Mouse (Mus musculus) liver, embryonic 18 days (tissue): ENCODE data around the gene Mst1r. TPM values are rescaled to one million over a fixed set of nuclear protein-coding genes. Genes with fewer than 3 reads are reported as not detected.

Experiments used
- polyA plus RNA-seq: library from polyadenylated mRNA; depleted of rRNA; stranded (reverse); fragments of >200 nt; gene quantifications from 2 replicates; pipeline ENCODE4 v1.2.3, GENCODE M21; 2012; rRNA removed

The Mst1r gene
- 2.3 and 3.0 TPM in 2 replicates for polyA plus RNA-seq

DNA sequence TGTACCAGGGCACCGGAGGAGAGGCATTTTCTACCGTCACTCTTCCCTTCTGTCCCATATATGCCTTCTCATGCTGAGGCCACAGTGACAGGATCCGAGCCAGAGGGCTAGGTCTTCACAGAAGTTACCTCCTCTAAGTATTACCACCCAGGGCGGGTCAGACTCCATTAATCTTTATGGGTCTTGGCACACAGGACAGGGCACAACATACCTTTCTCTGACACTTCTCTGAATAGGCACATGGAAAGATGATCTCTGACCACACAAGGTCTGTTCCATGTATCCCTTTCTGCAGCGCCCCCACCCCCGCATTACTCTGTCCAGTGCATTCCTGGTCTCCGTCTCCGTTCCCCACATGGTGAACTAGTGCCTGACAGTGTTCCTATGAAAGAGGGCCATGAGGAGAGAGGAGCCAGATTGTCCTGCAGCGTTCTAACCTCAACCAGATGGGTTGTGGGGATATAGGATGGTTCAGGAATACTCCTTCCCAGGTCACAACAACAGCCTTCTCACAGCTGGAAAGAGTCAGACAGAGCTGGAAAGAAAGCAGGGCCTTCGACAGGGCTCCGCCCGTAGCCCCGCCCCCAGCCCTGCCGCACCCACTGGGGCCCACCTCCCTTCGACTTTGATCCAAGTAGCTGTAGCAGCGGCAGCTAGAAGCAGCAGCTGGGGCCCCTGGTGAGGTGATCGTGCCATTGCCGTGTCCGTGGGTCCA, at the start of gene Mst1r:
Gene Mst1r, plus strand, starts transcription at position 622 of the 715 bp plus-strand sequence.

DNA sequence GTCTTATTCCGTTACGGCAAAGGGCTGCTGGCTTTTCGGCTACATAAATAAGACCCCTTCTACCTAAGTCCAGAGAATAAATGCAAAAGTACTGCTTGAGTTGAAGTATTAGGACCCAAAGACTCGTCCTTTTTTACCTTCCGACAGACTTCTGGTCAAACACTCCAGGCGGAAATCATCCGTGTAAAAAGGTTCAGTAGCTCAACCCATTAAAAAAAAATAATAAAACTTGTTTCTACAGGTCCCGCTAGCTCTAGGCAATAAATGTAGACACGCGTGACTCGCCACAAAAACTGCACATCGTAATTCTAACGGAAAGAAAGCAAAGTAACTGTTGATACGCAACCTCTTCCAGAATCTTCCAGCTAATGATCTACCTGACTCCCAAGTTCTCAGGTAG, 33.5 kb upstream of the Mst1r start, which contains the start of gene Rbm6:
Gene Rbm6, minus strand, starts transcription at position 101 of the 400 bp plus-strand sequence.

DNA sequence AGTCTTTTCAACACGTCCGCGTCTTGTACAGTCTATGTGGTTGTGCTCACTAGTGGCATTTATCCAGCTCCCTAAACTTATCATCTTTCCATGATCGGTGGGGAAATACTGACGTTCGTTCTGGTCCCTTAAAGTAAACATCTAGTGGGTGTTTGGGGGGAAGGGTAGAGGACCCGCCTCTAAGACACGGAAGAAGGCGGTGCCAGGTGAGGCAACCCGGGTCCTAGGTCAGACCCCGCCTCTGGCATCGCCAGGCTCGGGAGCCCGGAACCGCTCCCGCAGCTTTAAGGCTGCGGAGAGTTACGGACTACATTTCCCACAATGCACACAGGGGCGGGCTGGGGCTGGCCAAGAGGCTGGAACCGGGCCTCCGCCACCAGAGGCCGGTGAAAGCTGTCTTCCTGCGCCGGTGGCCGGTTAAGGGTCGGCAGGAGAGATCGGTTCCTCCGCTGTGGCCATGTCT, 18.8 kb upstream of the Mst1r start, which contains the start of gene Mon1a:
Gene Mon1a, plus strand, starts transcription at position 348 of the 463 bp plus-strand sequence.

DNA sequence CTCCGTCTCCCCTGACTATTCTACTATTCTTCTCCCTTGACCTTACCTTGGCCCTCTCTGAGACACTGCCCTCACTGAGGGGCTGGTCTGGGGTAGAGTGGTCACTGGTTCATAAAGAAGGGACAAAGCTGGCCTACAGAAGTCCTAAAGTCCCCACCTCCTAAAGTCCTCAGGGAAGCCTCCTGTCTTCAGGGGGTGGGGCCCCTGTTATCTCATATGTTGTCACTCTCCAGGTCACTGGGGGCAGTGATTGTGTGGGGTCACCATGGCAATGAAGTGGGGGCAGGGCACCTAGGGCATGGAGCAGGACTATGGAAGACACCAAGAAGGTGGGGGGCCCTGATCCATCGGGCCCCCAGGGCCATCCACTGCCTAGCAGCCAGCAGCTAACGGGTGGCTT, 21.5 kb downstream of the Mst1r start, which contains the start of gene Actl11:
Gene Actl11, plus strand, starts transcription at position 301 of the 400 bp plus-strand sequence.

DNA sequence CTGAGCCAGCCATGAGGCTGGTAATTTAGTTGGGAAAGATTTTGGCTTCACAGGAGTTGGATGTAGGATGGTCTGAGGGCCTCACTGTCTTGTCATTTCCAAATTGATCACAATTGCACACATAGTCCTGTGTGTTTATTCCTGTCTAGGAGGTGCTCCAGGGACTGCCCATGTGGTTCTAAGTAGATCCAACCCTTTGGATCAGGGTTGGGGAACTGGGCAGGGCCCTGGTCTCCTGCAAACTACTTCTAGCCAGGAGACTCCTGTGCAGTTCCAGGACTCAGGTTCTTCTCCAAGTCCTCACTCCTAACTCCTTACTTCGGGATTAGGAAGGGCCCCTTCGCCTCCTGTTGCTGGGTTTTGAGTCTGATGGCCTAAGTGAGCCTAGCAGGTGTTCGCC, 28.7 kb downstream of the Mst1r start, which contains the start of gene Camkv:
Gene Camkv, plus strand, starts transcription at position 301 of the 400 bp plus-strand sequence.

DNA sequence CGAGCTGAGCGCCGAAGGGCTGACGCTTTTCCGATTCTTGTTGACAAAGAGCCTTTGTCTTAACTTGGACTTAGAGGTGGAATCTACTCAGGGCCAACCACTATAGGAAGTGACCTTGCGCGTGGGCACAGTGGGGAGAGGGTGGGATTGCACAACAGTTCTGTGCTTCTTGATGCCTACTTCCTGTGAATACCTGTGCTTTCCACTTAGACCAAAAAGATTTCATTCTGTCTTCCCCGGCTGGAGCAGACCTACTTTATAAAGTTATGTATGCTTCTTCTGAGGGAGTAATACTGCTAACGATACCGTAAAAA, 43.2 kb downstream of the Mst1r start, which contains the start of gene Traip:
Gene Traip, plus strand, starts transcription at position 215 of the 314 bp plus-strand sequence.

Other genes starting within 250 kb of the Mst1r start
- 291 and 302 TPM in 2 replicates for gene Slc38a3, start 237.3 kb upstream of the Mst1r start, polyA plus RNA-seq
- gene Gnat1, start 227.2 kb upstream of the Mst1r start, polyA plus RNA-seq = 0.65 and 0.76 TPM in 2 replicates
- 3.5 and 4.9 TPM in 2 replicates for gene Sema3f, start 196.4 kb upstream of the Mst1r start, polyA plus RNA-seq
- 33.4 and 38.1 TPM in 2 replicates for gene Rbm5, start 135.9 kb upstream of the Mst1r start, polyA plus RNA-seq
- 15.2 and 17.3 TPM in 2 replicates for gene Rbm6, start 33.6 kb upstream of the Mst1r start, polyA plus RNA-seq
- gene Mon1a, start 18.7 kb upstream of the Mst1r start, polyA plus RNA-seq = 5.2 and 5.3 TPM in 2 replicates
- not detected in 2 replicates for gene Actl11, start 21.6 kb downstream of the Mst1r start, polyA plus RNA-seq
- 0.16 and 0.19 TPM in 2 replicates for gene Camkv, start 28.8 kb downstream of the Mst1r start, polyA plus RNA-seq
- gene Traip, start 43.3 kb downstream of the Mst1r start, polyA plus RNA-seq = 3.0 TPM in 2 replicates
- 108 and 109 TPM in 2 replicates for gene Uba7, start 68.6 kb downstream of the Mst1r start, polyA plus RNA-seq
- gene Gm20661, start 76.2 kb downstream of the Mst1r start, polyA plus RNA-seq = 0.52 and 0.65 TPM in 2 replicates
- 16.2 and 17.0 TPM in 2 replicates for gene Inka1, start 79.0 kb downstream of the Mst1r start, polyA plus RNA-seq
- gene Cdhr4, start 85.6 kb downstream of the Mst1r start, polyA plus RNA-seq = 2.9 TPM in 2 replicates
- gene Gm20662, start 89.5 kb downstream of the Mst1r start, polyA plus RNA-seq = 1.1 TPM in 2 replicates
- gene Ip6k1, start 95.6 kb downstream of the Mst1r start, polyA plus RNA-seq = 32.7 and 35.2 TPM in 2 replicates
- gene Gmppb, start 142.4 kb downstream of the Mst1r start, polyA plus RNA-seq = 11.3 and 11.8 TPM in 2 replicates
- 0.44 and 0.62 TPM in 2 replicates for gene Amigo3, start 146.3 kb downstream of the Mst1r start, polyA plus RNA-seq
- gene Mst1, start 173.6 kb downstream of the Mst1r start, polyA plus RNA-seq = 92.9 and 96.0 TPM in 2 replicates
- gene Rnf123, start 176.5 kb downstream of the Mst1r start, polyA plus RNA-seq = 53.9 and 64.1 TPM in 2 replicates
- 81.3 and 81.5 TPM in 2 replicates for gene Apeh, start 187.7 kb downstream of the Mst1r start, polyA plus RNA-seq